Mouse (Mus musculus) kidney, embryonic 15.5 days (tissue): Measurements from ENCODE around the gene Gan. TPM values are rescaled to one million over a fixed set of nuclear protein-coding genes. Genes with fewer than 3 reads are reported as not detected.

Experiments used
- ATAC-seq: fragments of 200-750 bp; cut with Nextera tagmentation; replicated peaks from 2 replicates; pipeline ENCODE4 v1.8.0; 2017; ENCODE audit warnings: moderate TSS enrichment; ENCODE audit not compliant: low FRiP score
- H3K27ac ChIP-seq: fragments of 300-500 bp; sonication (generic); 2 replicates; pipeline ENCODE4 v1.5.1; 2015; ENCODE audit warnings: mild to moderate bottlenecking, inconsistent platforms
- H3K27me3 ChIP-seq: fragments of 300-500 bp; sonication (generic); 2 replicates; pipeline ENCODE4 v1.6.1; 2015; ENCODE audit warnings: inconsistent platforms
- H3K36me3 ChIP-seq: fragments of 300-500 bp; sonication (generic); 2 replicates; pipeline ENCODE4 v1.6.1; 2015; ENCODE audit warnings: inconsistent platforms
- H3K4me1 ChIP-seq: fragments of 300-500 bp; sonication (generic); 2 replicates; pipeline ENCODE4 v1.6.1; 2015; ENCODE audit warnings: inconsistent platforms
- H3K4me2 ChIP-seq: fragments of 300-500 bp; sonication (generic); 2 replicates; pipeline ENCODE4 v1.6.1; 2015; ENCODE audit warnings: moderate library complexity, mild to moderate bottlenecking, inconsistent platforms
- H3K4me3 ChIP-seq: fragments of 300-500 bp; sonication (generic); replicated peaks from 2 replicates; pipeline ENCODE4 v1.5.1; 2015; ENCODE audit warnings: mild to moderate bottlenecking, inconsistent platforms
- H3K9ac ChIP-seq: fragments of 300-500 bp; sonication (generic); 2 replicates; pipeline ENCODE4 v1.6.1; 2015; ENCODE audit warnings: mild to moderate bottlenecking, inconsistent platforms
- H3K9me3 ChIP-seq: fragments of 300-500 bp; sonication (generic); replicated peaks from 2 replicates; pipeline ENCODE4 v1.6.1; 2016; ENCODE audit warnings: inconsistent platforms
- WGBS: fragments of 180-500 bp; shearing (Covaris S2); methylation state at CpG from one replicate; pipeline ENCODE4 v1.1.7; 2015; ENCODE audit warnings: mixed read lengths; 5-methylcytosine and 5-hydroxymethylcytosine counted together
- polyA plus RNA-seq: library from polyadenylated mRNA; unstranded; fragments of >200 nt; fragmentation: Nextera tagmentation; extraction: Ambion mirVana; gene quantifications from 2 replicates; pipeline ENCODE4 v1.2.1, GENCODE M21; 2015

The Gan gene
- polyA plus RNA-seq, 1 experiment from 2014 or later = 1.9 TPM

DNA sequence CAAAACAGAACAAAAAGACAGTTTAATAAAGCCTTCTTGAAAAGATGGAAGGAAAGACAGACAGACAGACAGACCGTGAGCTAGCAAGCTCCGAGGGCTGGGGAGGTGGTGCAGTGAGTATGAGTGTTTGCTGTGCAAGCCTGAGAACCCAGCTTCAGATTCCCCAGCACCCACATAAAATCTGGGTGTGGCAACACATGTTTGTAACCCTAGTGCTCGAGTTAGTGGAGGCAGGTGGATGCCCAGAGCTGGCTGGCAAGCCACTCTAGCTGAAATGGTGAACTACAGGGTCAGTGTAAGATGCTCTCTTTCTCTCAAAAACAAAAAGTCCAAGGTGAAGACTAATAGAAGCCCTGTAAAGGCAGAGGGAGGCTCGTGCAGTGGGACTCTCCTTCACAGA is 7.0 kb downstream of the Gan start:
- H3K9me3 ChIP-seq = no peaks in the 10 kb centered on the region
- WGBS = 82% methylated on average over 4 of the region's 4 CpGs
- H3K4me1 ChIP-seq = peaks cover 24% of the 10 kb centered on the region
- no peak overlapping the region for H3K4me2 ChIP-seq
- no peak for ATAC-seq
- H3K36me3 ChIP-seq = no peaks in the 10 kb centered on the region
- H3K27ac ChIP-seq = no peak overlapping the region
- no peak overlapping the region for H3K9ac ChIP-seq
- H3K27me3 ChIP-seq = no peaks in the 10 kb centered on the region
- H3K4me3 ChIP-seq = no peak overlapping the region

- Histone ChIP-seq H3K9me3 (no peaks in the 10 kb centered on the region), H3K27ac (no peak overlapping the region), H3K9ac (no peak overlapping the region), H3K36me3 (no peaks in the 10 kb centered on the region), H3K4me2 (no peak overlapping the region), H3K4me3 (no peak overlapping the region), H3K4me1 (peaks cover 22% of the 10 kb centered on the region; the same call in 1 of the 2 replicates), H3K27me3 (no peaks in the 10 kb centered on the region)
- WGBS = 91% methylated on average over 4 of the region's 4 CpGs
- no peak for ATAC-seq
Observed at GRCm38 (mm10) chr8:117165542-117165941, 7.6 kb downstream of the Gan start.

DNA sequence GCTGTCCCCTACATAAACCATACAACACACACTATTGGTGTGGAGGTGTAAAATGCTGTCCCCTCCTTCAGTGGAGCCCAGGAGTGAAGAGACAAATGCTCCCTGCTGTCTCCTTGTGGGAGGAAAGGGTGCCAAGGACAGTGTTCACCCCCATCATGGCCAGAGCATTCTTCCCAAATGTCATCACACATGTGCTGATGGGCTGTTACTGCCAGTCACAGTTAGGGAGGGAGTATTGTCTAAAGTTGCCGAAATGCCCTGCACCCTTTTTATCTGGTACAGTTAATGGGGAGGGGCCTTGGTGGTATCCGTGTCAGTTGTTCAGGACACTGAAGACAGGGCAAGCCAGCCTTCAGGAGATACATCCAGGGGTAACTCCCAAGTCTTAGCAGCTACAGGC is 8.6 kb downstream of the Gan start:
- ATAC-seq = no peak
- H3K4me1 ChIP-seq = peaks cover 19% of the 10 kb centered on the region; the same call in 1 of the 2 replicates
- 64% methylated on average over 2 of the region's 2 CpGs for WGBS

GRCm38 (mm10) chr8:117167243-117167883 is 9.4 kb downstream of the Gan start:
- Histone ChIP-seq H3K27ac (no peak overlapping the region), H3K36me3 (no peaks in the 10 kb centered on the region), H3K4me2 (no peak overlapping the region), H3K4me1 (peaks cover 18% of the 10 kb centered on the region; the same call in 1 of the 2 replicates), H3K4me3 (no peak overlapping the region), H3K9ac (no peak overlapping the region), H3K9me3 (no peaks in the 10 kb centered on the region), H3K27me3 (no peaks in the 10 kb centered on the region)
- ATAC-seq = no peak
- 73% methylated on average over 8 of the region's 8 CpGs for WGBS

More for the DNA sequence above, 8.6 kb downstream of the Gan start:
- Histone ChIP-seq H3K27me3 (no peaks in the 10 kb centered on the region), H3K9me3 (no peaks in the 10 kb centered on the region), H3K27ac (no peak overlapping the region), H3K4me2 (no peak overlapping the region), H3K9ac (no peak overlapping the region), H3K4me3 (no peak overlapping the region), H3K36me3 (no peaks in the 10 kb centered on the region)

GRCm38 (mm10) chr8:117168378-117168777 is 10.4 kb downstream of the Gan start:
- H3K36me3 ChIP-seq = no peaks in the 10 kb centered on the region
- H3K9ac ChIP-seq = no peak overlapping the region
- H3K9me3 ChIP-seq = no peaks in the 10 kb centered on the region
- WGBS = 68% methylated on average over 9 of the region's 9 CpGs
- H3K27me3 ChIP-seq = no peaks in the 10 kb centered on the region
- no peak overlapping the region for H3K4me2 ChIP-seq
- H3K4me3 ChIP-seq = no peak overlapping the region
- H3K4me1 ChIP-seq = peaks cover 26% of the 10 kb centered on the region
- no peak overlapping the region for H3K27ac ChIP-seq
- ATAC-seq = no peak

DNA sequence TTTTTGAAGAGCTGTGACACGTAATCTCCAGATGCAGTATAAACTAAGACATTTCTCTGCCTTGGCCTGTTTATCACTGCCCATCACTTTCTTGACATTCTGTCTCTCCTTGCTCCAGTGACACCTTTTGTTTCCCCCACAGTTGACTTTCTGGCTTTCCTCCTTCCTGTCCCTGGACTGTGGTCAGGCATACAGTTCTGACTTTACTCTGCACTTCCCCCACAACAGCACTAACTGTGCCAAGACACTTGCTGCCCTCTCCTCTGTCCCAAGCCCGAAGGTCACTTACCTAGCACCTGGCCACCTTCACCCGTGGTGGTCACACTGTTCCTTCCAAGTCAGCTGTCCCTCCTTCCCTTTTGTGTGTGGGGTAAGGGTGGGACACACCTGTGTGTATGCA is 13.9 kb downstream of the Gan start:
- no peak overlapping the region for H3K27ac ChIP-seq
- 81% methylated on average over 3 of the region's 3 CpGs for WGBS
- H3K27me3 ChIP-seq = no peaks in the 10 kb centered on the region
- H3K36me3 ChIP-seq = no peaks in the 10 kb centered on the region; the same call in 1 of the 2 replicates
- H3K4me3 ChIP-seq = no peak overlapping the region
- H3K9me3 ChIP-seq = no peaks in the 10 kb centered on the region
- no peak for ATAC-seq
- no peak overlapping the region for H3K4me2 ChIP-seq
- peaks cover 27% of the 10 kb centered on the region for H3K4me1 ChIP-seq
- no peak overlapping the region for H3K9ac ChIP-seq

DNA sequence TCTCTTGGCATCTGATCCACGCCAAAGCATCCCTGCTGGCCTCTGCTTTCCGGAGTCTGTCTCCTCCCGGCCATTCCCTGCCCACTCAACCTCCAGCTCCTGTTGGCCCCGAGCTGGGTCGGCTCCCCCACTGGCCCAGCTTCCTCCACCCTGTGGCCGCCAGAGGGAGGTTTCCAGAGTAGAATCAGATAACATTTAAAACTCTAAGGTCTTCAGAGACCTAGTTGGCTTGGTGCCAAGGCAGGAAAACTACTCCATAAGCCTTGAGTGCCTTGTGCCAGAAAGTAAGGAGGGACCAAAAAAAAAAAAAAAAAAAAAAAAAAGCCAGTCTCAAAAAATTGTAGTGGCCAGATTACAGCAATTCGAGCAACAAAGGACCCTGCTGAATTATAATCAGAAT is 15.0 kb downstream of the Gan start:
- 14% methylated on average over 7 of the region's 7 CpGs for WGBS
- H3K9ac ChIP-seq = no peak overlapping the region
- no peaks in the 10 kb centered on the region for H3K9me3 ChIP-seq
- no peaks in the 10 kb centered on the region for H3K27me3 ChIP-seq
- peak; percentile 63 for ATAC-seq
- H3K4me3 ChIP-seq = no peak overlapping the region
- H3K36me3 ChIP-seq = no peaks in the 10 kb centered on the region; the same call in 1 of the 2 replicates
- 0 out of 2 replicates have a peak overlapping the region, but pooled peaks have one; percentile 48 for H3K27ac ChIP-seq
- no peak overlapping the region for H3K4me2 ChIP-seq
- peaks cover 26% of the 10 kb centered on the region for H3K4me1 ChIP-seq

DNA sequence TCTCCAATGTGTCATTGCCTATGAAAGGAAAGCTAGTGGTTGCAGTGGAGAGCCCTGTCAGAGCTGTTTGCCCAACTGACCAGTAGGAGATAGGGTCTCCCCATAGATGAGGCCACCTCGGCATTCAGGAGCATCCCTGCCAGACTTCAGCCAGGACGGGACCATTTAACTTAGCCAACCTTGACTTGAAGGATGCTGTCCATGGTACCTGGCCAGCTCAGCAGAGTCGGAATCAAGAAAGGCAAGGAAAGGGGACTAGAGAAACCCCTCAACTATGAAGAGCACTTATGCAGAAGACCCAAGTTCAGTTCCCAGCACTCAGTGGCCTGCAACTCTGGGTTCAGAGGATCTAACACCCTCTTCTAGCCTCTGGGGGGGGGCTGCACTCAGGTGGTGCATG is 15.8 kb downstream of the Gan start:
- Histone ChIP-seq H3K27ac (no peak overlapping the region), H3K27me3 (no peaks in the 10 kb centered on the region), H3K4me2 (no peak overlapping the region), H3K4me1 (peaks cover 21% of the 10 kb centered on the region), H3K9me3 (no peaks in the 10 kb centered on the region), H3K36me3 (no peaks in the 10 kb centered on the region; the same call in 1 of the 2 replicates), H3K4me3 (no peak overlapping the region), H3K9ac (no peak overlapping the region)
- WGBS = 78% methylated on average over 3 of the region's 3 CpGs
- ATAC-seq = no peak

DNA sequence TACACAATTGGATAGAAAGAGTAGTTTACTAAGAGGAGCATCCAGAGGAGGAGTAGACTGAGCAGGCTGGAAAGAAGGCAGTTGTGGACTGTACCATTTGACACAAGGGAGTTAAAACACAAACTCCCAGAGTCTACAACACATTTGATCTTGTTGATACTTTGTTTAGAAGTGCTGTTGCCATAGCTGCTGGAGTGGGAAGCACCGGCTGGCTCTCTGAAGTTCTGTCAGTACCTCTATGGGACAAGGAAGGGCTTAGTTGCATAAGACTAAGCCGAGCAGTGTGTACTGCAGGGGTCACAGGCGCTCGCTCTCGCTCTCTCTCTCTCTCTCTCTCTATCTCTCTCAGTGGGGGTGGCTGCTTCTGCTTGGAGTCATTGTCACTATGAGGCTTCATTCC is 16.6 kb downstream of the Gan start:
- no peak overlapping the region for H3K4me2 ChIP-seq
- ATAC-seq = no peak
- H3K27me3 ChIP-seq = no peaks in the 10 kb centered on the region
- H3K9me3 ChIP-seq = no peaks in the 10 kb centered on the region
- no peak overlapping the region for H3K9ac ChIP-seq
- H3K4me1 ChIP-seq = peaks cover 17% of the 10 kb centered on the region
- no peaks in the 10 kb centered on the region; the same call in 1 of the 2 replicates for H3K36me3 ChIP-seq
- H3K27ac ChIP-seq = no peak overlapping the region
- 92% methylated on average over 5 of the region's 5 CpGs for WGBS
- no peak overlapping the region for H3K4me3 ChIP-seq

DNA sequence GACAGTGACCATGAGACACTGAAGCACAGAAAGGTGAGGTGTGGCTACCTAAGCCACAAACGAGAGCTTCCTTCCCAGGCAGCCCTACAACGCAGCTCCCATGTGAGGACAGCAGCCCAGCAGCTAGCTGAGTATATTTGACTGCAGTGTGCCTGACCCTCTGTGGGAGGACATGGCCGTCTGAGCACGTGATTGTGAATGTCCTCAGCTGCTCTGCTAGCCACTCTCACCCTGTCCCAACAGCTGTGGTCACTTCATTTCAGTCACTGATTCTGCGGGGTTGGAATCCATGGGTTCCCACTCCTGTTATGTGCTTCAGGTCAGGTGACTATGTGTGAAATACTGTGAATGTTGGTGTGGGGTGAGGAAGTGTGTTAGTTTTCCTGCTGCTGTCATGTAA is 18.4 kb downstream of the Gan start:
- H3K36me3 ChIP-seq = no peaks in the 10 kb centered on the region; the same call in 1 of the 2 replicates
- H3K4me1 ChIP-seq = peaks cover 17% of the 10 kb centered on the region
- H3K9ac ChIP-seq = no peak overlapping the region
- 0 out of 2 replicates have a peak, but pooled peaks have one; percentile 40 for ATAC-seq
- H3K27me3 ChIP-seq = no peaks in the 10 kb centered on the region
- no peak overlapping the region for H3K27ac ChIP-seq
- no peak overlapping the region for H3K4me2 ChIP-seq
- no peaks in the 10 kb centered on the region for H3K9me3 ChIP-seq
- 50% methylated on average over 5 of the region's 5 CpGs for WGBS
- H3K4me3 ChIP-seq = no peak overlapping the region

- Histone ChIP-seq H3K9me3 (no peaks in the 10 kb centered on the region), H3K27me3 (no peaks in the 10 kb centered on the region), H3K4me2 (no peak overlapping the region), H3K4me1 (peaks cover 17% of the 10 kb centered on the region), H3K9ac (no peak overlapping the region), H3K4me3 (no peak overlapping the region), H3K27ac (no peak overlapping the region), H3K36me3 (no peaks in the 10 kb centered on the region; the same call in 1 of the 2 replicates)
- 70% methylated on average over 7 of the region's 7 CpGs for WGBS
- no peak for ATAC-seq
Observed at GRCm38 (mm10) chr8:117177236-117177635, 19.3 kb downstream of the Gan start.

GRCm38 (mm10) chr8:117178039-117178438 is 20.1 kb downstream of the Gan start:
- Histone ChIP-seq H3K4me3 (no peak overlapping the region), H3K9ac (no peak overlapping the region), H3K27ac (no peak overlapping the region), H3K4me2 (no peak overlapping the region), H3K36me3 (no peaks in the 10 kb centered on the region; the same call in 1 of the 2 replicates), H3K4me1 (peaks cover 11% of the 10 kb centered on the region), H3K27me3 (no peaks in the 10 kb centered on the region), H3K9me3 (no peaks in the 10 kb centered on the region)
- WGBS = 78% methylated on average over 2 of the region's 2 CpGs
- no peak for ATAC-seq

DNA sequence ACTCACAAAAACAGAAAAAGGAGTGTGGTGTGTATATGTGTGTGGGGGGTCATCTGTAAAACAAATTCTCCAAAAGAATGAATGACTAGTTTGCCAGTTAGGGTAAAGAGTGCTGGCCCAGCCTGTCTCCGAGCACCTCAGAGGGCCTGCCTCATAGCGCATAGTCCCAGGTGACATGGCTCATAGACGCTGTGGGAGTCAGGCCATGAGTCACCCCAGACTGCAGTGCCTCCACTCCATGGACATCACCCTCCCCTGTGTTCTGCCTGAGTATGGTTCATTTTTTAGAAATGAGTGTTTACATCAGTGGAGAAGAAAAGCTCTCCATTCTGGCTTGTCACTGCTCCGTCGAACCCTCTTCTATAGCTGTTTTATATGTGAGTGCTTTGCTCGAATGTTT is 20.7 kb downstream of the Gan start:
- Histone ChIP-seq H3K36me3 (peaks cover 3% of the 10 kb centered on the region), H3K4me2 (no peak overlapping the region), H3K9me3 (no peaks in the 10 kb centered on the region), H3K27me3 (no peaks in the 10 kb centered on the region), H3K4me3 (no peak overlapping the region), H3K27ac (no peak overlapping the region), H3K9ac (no peak overlapping the region), H3K4me1 (peaks cover 6% of the 10 kb centered on the region)
- WGBS = 85% methylated on average over 6 of the region's 6 CpGs
- ATAC-seq = no peak
